Mouse (Mus musculus) cerebellum, adult 2 months (tissue): Measurements from ENCODE around the gene Pde4c.

ENCODE experiments used
- CTCF ChIP-seq: fragments of 200-500 bp; IDR thresholded peaks from 2 replicates; pipeline ENCODE4 v1.5.1; 2011; ENCODE audit warnings: low read depth, mild to moderate bottlenecking, control low read depth, low read length, moderate library complexity, borderline replicate concordance; ENCODE audit not compliant: insufficient read depth
- POLR2A ChIP-seq: fragments of 200-500 bp; IDR thresholded peaks from 2 replicates; pipeline ENCODE4 v1.6.1; 2011; ENCODE audit warnings: low read length, control low read depth, borderline replicate concordance; ENCODE audit not compliant: insufficient read depth

GRCm38 (mm10) chr8:70754871-70755660 lies 31.5 kb downstream of the Pde4c start:
- TF ChIP-seq CTCF (no peak; the same call in 1 of the 2 replicates), POLR2A (peak; percentile 22)
